Mouse (Mus musculus) myocyte (in vitro differentiated cells): ENCODE measurements at regions not wholly inside any gene's neighbourhood (a gene's known extent, or its start where the extent isn't known, plus 50 kb on each side); places are given as distances from the start of the nearest gene placed in this dataset.

Experiments used
- MYOG ChIP-seq, 3 experiments: IDR thresholded peaks; one replicate each; pipeline ENCODE4 v1.6.1; 2011; ENCODE audit warnings: control low read depth in 2 of 3, low read depth in 2 of 3, mild to moderate bottlenecking in 2 of 3; ENCODE audit not compliant: insufficient read length in 2 of 3, control insufficient read depth in 1 of 3, insufficient read depth in 1 of 3
- POLR2A ChIP-seq: IDR thresholded peaks from one replicate; pipeline ENCODE4 v1.6.1; 2011; ENCODE audit warnings: low read depth, mild to moderate bottlenecking, control low read depth, moderate library complexity; ENCODE audit not compliant: insufficient read length
- POLR2AphosphoS2 ChIP-seq: IDR thresholded peaks from one replicate; pipeline ENCODE4 v1.6.1; 2011; ENCODE audit warnings: low read depth, control low read depth; ENCODE audit not compliant: insufficient read length
- TCF3 ChIP-seq: IDR thresholded peaks from one replicate; pipeline ENCODE4 v1.6.1; 2011; ENCODE audit warnings: low read depth, control low read depth; ENCODE audit not compliant: insufficient read length
- USF1 ChIP-seq: IDR thresholded peaks from one replicate; pipeline ENCODE4 v1.6.1; 2011; ENCODE audit warnings: low read depth, mild to moderate bottlenecking, control low read depth, moderate library complexity

DNA sequence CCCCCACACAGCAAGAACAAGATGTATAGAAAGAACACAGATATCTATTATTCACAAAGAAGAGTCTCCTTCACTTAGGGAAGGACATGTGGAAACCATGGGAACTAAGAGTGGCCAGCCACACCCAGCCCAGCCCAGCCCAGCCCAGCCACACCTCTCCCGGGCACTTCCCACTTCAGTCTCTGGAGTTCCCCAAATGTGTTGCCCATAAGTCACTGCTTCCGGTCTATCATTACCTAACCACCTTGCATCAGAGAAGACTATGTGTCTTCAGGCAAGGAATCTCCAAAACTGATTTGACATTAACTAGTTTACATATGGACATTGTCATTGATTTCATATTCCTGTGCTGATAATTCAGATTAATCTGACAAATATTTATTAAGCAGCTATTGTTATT lies 147.6 kb downstream of the Nfkbiz start:
- TF ChIP-seq POLR2A (no peak), TCF3 (no peak), USF1 (no peak), POLR2AphosphoS2 (no peak), MYOG (IDR thresholded peaks at IDR 0.05; ENCODE audit: control insufficient read depth in 1 of 3, insufficient read depth in 1 of 3, insufficient read length in 2 of 3, low read depth in 2 of 3) (no peak)
